Mouse (Mus musculus) G1E (cell line): ENCODE measurements around the gene Ube3b. TPM values are rescaled to one million over a fixed set of nuclear protein-coding genes. Genes with fewer than 3 reads are reported as not detected.

Source experiments
- ATAC-seq: 2 replicates; pipeline ENCODE4 v1.8.0; 2016; ENCODE audit warnings: mild to moderate bottlenecking; ENCODE audit not compliant: insufficient number of reproducible peaks, poor library complexity, low FRiP score, severe bottlenecking; ENCODE audit errors: extremely low read depth
- DNase-seq: peaks from one replicate; pipeline ENCODE4 v3.0.0; 2012; ENCODE audit warnings: low spot score
- H3K27me3 ChIP-seq: 2 replicates; pipeline ENCODE4 v1.6.1; 2012; ENCODE audit warnings: mild to moderate bottlenecking, low read length, inconsistent platforms; ENCODE audit not compliant: insufficient read depth
- H3K36me3 ChIP-seq: replicated peaks from 2 replicates; pipeline ENCODE3; 2012; ENCODE audit warnings: mild to moderate bottlenecking, inconsistent platforms
- H3K4me1 ChIP-seq: 2 replicates; pipeline ENCODE4 v1.6.1; 2012; ENCODE audit warnings: low read depth, low read length, inconsistent platforms, mixed read lengths; ENCODE audit not compliant: insufficient read depth
- H3K4me3 ChIP-seq: 2 replicates; pipeline ENCODE4 v1.5.1; 2012; ENCODE audit warnings: low read depth, mild to moderate bottlenecking, inconsistent platforms, low read length, moderate library complexity, mixed read lengths
- H3K9me3 ChIP-seq: replicated peaks from 2 replicates; pipeline ENCODE4 v1.6.1; 2012; ENCODE audit warnings: inconsistent platforms
- CTCF ChIP-seq: IDR thresholded peaks from 2 replicates; pipeline ENCODE4 v1.5.1; 2012; ENCODE audit warnings: low read depth, low read length, inconsistent platforms, mixed read lengths
- GATA1 ChIP-seq: IDR thresholded peaks from 2 replicates; pipeline ENCODE4 v1.6.1; 2012; ENCODE audit warnings: borderline replicate concordance, low read length, inconsistent platforms, mixed read lengths
- GATA2 ChIP-seq: IDR thresholded peaks from 2 replicates; pipeline ENCODE4 v1.6.1; 2012; ENCODE audit warnings: low read depth, low read length, inconsistent platforms, borderline replicate concordance
- POLR2AphosphoS5 ChIP-seq: IDR thresholded peaks from 2 replicates; pipeline ENCODE4 v1.6.1; 2012; ENCODE audit warnings: low read depth, low read length, inconsistent platforms; ENCODE audit not compliant: insufficient replicate concordance
- TAL1 ChIP-seq: conservative IDR thresholded peaks from 2 replicates; pipeline ENCODE4 v1.6.1; 2012; ENCODE audit warnings: low read depth, low read length, inconsistent platforms, mixed read lengths
- polyA plus RNA-seq: library from polyadenylated mRNA; stranded (reverse); fragments of >175 nt; gene quantifications from 2 replicates; pipeline ENCODE4 v1.2.3, GENCODE M21; 2012
- total RNA-seq, 2 experiments: library from RNA; stranded (forward) in 1 of 2; stranded (reverse) in 1 of 2; fragments of 200-1000 nt in 1 of 2; fragments of >200 nt in 1 of 2; fragmentation: Nextera tagmentation in 1 of 2; gene quantifications; 2 replicates each; pipeline ENCODE4 v1.2.3; 2014 to 2017

Gene Ube3b
- 59.4 and 65.0 TPM in 2 replicates for total RNA-seq (2014; fragmentation: Nextera tagmentation)
- total RNA-seq (2017) = 20.2 and 20.9 TPM in 2 replicates
- 51.3 and 61.3 TPM in 2 replicates for polyA plus RNA-seq

DNA sequence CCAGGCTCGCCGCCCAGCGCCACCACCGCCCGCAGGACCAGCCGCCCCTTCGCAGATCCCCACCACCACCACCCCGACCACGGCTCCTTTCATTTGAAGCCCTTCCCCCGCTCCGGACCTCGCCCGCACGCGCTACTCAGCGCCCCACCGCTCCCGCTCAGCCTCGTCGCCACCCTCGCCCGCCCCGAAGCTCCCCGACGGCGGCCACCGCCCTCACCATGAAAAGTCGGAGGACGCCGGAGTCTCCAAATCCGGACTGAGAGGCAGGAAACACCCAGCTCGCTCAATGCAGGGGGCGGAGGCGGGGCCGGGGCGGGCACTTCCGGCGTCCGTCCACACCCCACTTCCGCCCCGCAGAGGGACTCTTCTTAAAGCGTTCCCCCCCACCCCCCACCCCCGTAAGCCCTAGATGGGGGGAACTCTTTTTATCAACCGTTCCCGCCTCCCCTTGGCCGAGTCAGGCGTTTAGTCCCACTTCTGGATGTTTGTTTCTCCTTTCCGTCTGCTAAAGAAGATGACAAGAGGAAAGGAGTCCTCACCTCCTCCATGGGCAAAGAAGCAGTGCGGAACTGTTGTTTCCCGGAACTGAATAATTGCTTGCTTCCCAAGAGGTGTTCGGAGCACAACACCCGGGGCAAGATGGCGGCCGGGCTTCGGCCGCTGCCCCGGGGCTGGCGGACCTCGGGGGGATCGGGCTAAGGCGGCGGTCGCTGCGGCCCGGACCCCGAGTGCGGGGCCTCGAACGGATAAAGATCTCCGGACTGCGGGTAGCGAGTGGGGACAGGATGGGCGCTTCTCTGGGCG, at the start of gene Ube3b, which contains the start of gene Kctd10:
TSS of gene Ube3b (plus strand) at position 399 of the 804 bp plus-strand sequence.
TSS of gene Kctd10 (minus strand) at position 300 of the 804 bp plus-strand sequence.
- DNase-seq (peak; percentile 94), ATAC-seq (peak; percentile 45)
- Histone ChIP-seq H3K4me3 (peak within 1 kb of the TSS; percentile 89), H3K27me3 (no peaks in the 10 kb centered on the region), H3K9me3 (no peaks in the 10 kb centered on the region), H3K36me3 (peaks cover 50% of the 10 kb centered on the region), H3K4me1 (peaks cover 65% of the 10 kb centered on the region)
- TF ChIP-seq TAL1 (no peak), GATA1 (no peak), CTCF (no peak), GATA2 (no peak), POLR2AphosphoS5 (no peak)

DNA sequence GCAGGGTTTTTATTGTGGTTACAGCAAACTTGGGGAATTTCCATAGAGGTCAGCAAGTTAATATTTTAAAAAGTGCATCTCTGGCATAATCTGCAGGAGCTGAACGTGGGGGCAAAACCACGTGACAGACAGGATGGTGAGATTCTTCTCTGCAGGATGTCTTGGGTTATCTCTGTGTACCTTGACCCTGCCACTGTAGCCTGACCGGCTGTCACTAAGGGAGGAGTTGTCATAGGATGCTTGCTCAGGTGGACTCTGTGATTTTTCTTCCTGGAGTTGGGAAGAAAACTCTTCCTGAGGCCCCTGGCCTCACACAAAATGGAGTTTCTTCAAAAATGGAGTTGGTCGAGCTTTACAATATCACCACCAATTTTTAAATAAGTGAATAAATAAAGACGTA, 37.4 kb upstream of the Ube3b start:
- H3K27me3 ChIP-seq = peaks cover 15% of the 10 kb centered on the region
- no peaks in the 10 kb centered on the region for H3K9me3 ChIP-seq
- H3K4me3 ChIP-seq = no peak overlapping the region
- peaks cover 15% of the 10 kb centered on the region for H3K4me1 ChIP-seq
- DNase-seq (no peak), ATAC-seq (no peak)
- no peak for TF ChIP-seq POLR2AphosphoS5
- no peak for TF ChIP-seq TAL1
- no peak for TF ChIP-seq GATA1
- TF ChIP-seq CTCF = no peak
- TF ChIP-seq GATA2 = no peak
- no peaks in the 10 kb centered on the region for H3K36me3 ChIP-seq

DNA sequence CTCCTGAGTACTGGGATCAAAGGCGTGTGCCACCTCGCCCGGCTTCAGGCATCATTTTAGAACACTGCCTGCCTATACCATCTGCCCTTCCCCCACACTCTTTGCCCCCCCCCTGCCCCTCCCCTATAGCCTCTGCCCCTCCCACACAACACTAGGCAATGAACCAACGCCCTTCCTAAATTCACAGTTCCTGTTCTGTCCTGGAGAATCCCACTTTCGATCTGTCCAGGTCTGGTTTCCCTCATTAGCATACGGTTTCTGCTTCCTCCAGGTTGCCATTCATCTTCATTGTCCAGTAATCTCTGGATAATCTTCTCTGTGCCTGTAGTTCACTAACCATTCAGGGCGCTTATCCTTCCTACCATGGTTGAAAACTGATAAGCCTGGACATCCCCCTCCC, 36.8 kb upstream of the Ube3b start:
- Histone ChIP-seq H3K4me1 (peaks cover 15% of the 10 kb centered on the region), H3K27me3 (peaks cover 17% of the 10 kb centered on the region), H3K9me3 (no peaks in the 10 kb centered on the region), H3K36me3 (no peaks in the 10 kb centered on the region), H3K4me3 (no peak overlapping the region)
- ATAC-seq (no peak), DNase-seq (no peak)
- TF ChIP-seq GATA1 (no peak), CTCF (no peak), GATA2 (no peak), POLR2AphosphoS5 (no peak), TAL1 (no peak)

DNA sequence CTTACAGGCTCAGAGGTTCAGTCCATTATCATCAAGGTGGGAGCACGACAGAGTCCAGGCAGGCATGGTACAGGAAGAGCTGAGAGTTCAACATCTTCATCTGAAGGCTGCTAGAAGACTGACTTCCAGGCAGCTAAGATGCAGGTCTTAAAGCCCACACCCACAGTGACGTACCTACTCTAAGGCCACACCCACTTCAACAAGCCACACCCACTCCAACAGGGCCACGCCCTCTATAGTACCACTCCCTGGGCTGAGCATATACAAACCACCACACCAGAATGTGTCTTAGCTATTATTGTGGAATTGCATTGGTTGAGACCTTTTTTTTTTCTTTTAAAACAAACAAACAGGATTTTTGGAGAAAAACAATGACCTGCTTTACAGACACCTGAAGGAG, 34.9 kb upstream of the Ube3b start:
- Histone ChIP-seq H3K27me3 (peaks cover 30% of the 10 kb centered on the region), H3K4me1 (peaks cover 15% of the 10 kb centered on the region), H3K9me3 (no peaks in the 10 kb centered on the region), H3K4me3 (no peak overlapping the region), H3K36me3 (no peaks in the 10 kb centered on the region)
- DNase-seq = no peak
- TF ChIP-seq GATA2 (no peak), CTCF (no peak), GATA1 (no peak), TAL1 (no peak), POLR2AphosphoS5 (no peak)
- ATAC-seq = no peak

DNA sequence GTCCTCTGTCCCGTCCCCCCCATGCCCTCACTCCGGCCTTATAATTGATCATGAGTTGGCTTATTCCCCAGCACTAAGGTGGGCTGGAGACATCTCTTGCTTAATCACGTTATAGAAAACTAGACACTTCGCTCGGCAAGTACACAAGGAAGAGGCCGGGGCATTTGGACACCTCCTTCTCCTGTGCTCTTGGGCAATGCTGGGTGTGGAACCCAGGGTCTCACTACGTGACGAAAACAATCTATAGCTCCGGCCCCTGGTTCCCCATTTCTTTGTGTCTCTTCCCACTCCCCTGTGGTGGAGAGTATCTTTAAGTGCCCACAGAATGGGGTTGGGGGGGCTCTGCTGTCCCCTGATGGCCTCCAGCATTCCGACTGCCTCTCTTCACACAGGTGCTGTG, 33.4 kb upstream of the Ube3b start:
- no peak for ATAC-seq
- Histone ChIP-seq H3K27me3 (peaks cover 34% of the 10 kb centered on the region), H3K36me3 (no peaks in the 10 kb centered on the region), H3K9me3 (no peaks in the 10 kb centered on the region), H3K4me3 (no peak overlapping the region), H3K4me1 (peaks cover 15% of the 10 kb centered on the region)
- no peak for TF ChIP-seq CTCF
- TF ChIP-seq TAL1 = no peak
- no peak for TF ChIP-seq GATA2
- no peak for TF ChIP-seq POLR2AphosphoS5
- TF ChIP-seq GATA1 = no peak
- no peak for DNase-seq

DNA sequence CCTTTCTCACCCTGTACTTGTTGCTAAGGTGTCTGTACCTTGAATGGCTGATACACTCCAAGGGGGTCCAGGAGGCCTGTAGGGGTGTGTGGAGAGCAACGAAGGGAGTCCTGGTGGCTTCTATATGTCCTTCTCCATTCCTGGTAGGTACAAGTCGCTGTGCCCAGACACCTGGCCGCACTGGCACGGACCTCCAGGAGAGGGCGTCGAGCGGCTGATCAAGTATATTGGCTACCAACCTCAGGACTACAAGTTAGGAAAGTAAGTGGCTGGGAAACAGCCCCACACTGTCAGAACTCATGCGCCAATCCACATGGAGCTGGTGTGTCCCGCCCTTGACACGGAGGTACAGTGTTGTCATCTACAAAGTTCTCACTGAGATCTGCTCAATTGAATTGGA, 28.9 kb upstream of the Ube3b start:
- Histone ChIP-seq H3K27me3 (peaks cover 55% of the 10 kb centered on the region), H3K36me3 (no peaks in the 10 kb centered on the region)
- no peak for DNase-seq

More for the DNA sequence above, 28.9 kb upstream of the Ube3b start:
- H3K4me3 ChIP-seq = no peak overlapping the region
- peaks cover under 1% of the 10 kb centered on the region for H3K4me1 ChIP-seq
- H3K9me3 ChIP-seq = no peaks in the 10 kb centered on the region
- TF ChIP-seq CTCF = 0 out of 2 replicates have a peak, but pooled peaks have one; percentile 19
- TF ChIP-seq GATA2 = no peak
- no peak for ATAC-seq
